In genomic region chr5:24360792-24361454, GRCm38 (mm10) we compare ENCODE assay signal across 8 mouse cellular contexts. TPM values are rescaled to one million over a fixed set of nuclear protein-coding genes. Genes with fewer than 3 reads are reported as not detected.
DNase-seq lines count a peak whose midpoint lies in the region; ATAC-seq and TF ChIP-seq lines count a peak whose summit lies in the region.

No protein-coding gene starts in this region.

- ATAC-seq in frontal cortex, adult (ENCODE audit: low TSS enrichment) = peak; percentile 85
- peak; percentile 70 for ATAC-seq in lung, embryonic 16.5 days (ENCODE audit: low read depth)

- TF ChIP-seq EP300 in MEL (IDR thresholded peaks at IDR 0.05; ENCODE audit: low read depth in 1 of 2, low read length in 2 of 2) = no peak; a peak in 1 of 4 replicates

- TF ChIP-seq CTCF in MEL (IDR thresholded peaks at IDR 0.05 in 2 of 3, conservative IDR thresholded peaks at IDR 0.05 in 1 of 3; ENCODE audit: control insufficient read depth in 1 of 3, insufficient read depth in 1 of 3, low read depth in 2 of 3, low read length in 3 of 3, poor library complexity in 1 of 3, severe bottlenecking in 1 of 3) = peak; percentile 99 to 100 (median 100)

- H3K79me2 ChIP-seq in MEL (ENCODE audit: control insufficient read depth, insufficient read depth, low read length, poor library complexity) = no peaks in the 10 kb centered on the region

- no peak overlapping the region for H3K9ac ChIP-seq in MEL (ENCODE audit: control insufficient read depth, low read depth, low read length, poor library complexity, severe bottlenecking)
- H3K9ac ChIP-seq in lung, embryonic 16.5 days (ENCODE audit: low read length) = no peak overlapping the region

- H3K4me1 ChIP-seq in MEL (ENCODE audit: control insufficient read depth in 1 of 2, insufficient read depth in 2 of 2, low read length in 2 of 2) = peaks cover 2 to 13% of the 10 kb centered on the region in 2 experiments; a peak in 3 of 4 replicates
- H3K4me1 ChIP-seq in hindbrain, embryonic 10.5 days (replicated peaks) = peaks cover 18% of the 10 kb centered on the region
- H3K4me1 ChIP-seq in lung, embryonic 16.5 days (replicated peaks; ENCODE audit: control insufficient read depth, insufficient read depth, low read length) = peaks cover 2% of the 10 kb centered on the region; the same call in 1 of the 2 replicates

- under 1% methylated on average over 7 of the region's 7 CpGs for WGBS in hindbrain, embryonic 10.5 days
- WGBS in lung, embryonic 16.5 days = 0% methylated on average over 7 of the region's 7 CpGs

- H3K9me3 ChIP-seq in MEL (replicated peaks; ENCODE audit: insufficient read depth, low read length) = no peaks in the 10 kb centered on the region
- H3K9me3 ChIP-seq in hindbrain, embryonic 10.5 days = no peaks in the 10 kb centered on the region
- no peaks in the 10 kb centered on the region for H3K9me3 ChIP-seq in lung, embryonic 16.5 days (ENCODE audit: control insufficient read depth, low read length)

- no peak overlapping the region for H3K4me3 ChIP-seq in MEL (ENCODE audit: control insufficient read depth in 1 of 2, insufficient read depth in 1 of 2, low read depth in 2 of 2, low read length in 2 of 2)
- H3K4me3 ChIP-seq in hindbrain, embryonic 10.5 days = no peak overlapping the region
- no peak overlapping the region for H3K4me3 ChIP-seq in lung, embryonic 16.5 days (ENCODE audit: low read length)

- H3K27me3 ChIP-seq in MEL (ENCODE audit: control insufficient read depth in 1 of 2, insufficient read depth in 2 of 2, low read length in 2 of 2) = peaks cover 0 to 2% of the 10 kb centered on the region in 2 experiments; a peak in 1 of 4 replicates
- no peaks in the 10 kb centered on the region for H3K27me3 ChIP-seq in hindbrain, embryonic 10.5 days (ENCODE audit: insufficient read depth, poor library complexity, severe bottlenecking)
- no peaks in the 10 kb centered on the region for H3K27me3 ChIP-seq in lung, embryonic 16.5 days (ENCODE audit: control insufficient read depth, insufficient read depth, low read depth, low read length)

- TF ChIP-seq POLR2A in MEL (IDR thresholded peaks at IDR 0.05; ENCODE audit: control insufficient read depth in 1 of 2, insufficient read depth in 1 of 2, low read depth in 1 of 2, low read length in 2 of 2, poor library complexity in 1 of 2) = no peak

- H3K27ac ChIP-seq in MEL (ENCODE audit: control insufficient read depth, low read depth, low read length) = no peak overlapping the region
- H3K27ac ChIP-seq in hindbrain, embryonic 10.5 days = peak overlapping the region; percentile 40; the same call in 1 of the 2 replicates
- H3K27ac ChIP-seq in lung, embryonic 16.5 days (ENCODE audit: low read length) = 0 out of 2 replicates have a peak overlapping the region, but pooled peaks have one; percentile 21

- DNase-seq in MEL (ENCODE audit: low read depth, low spot score) = peak; percentile 93
- peak; percentile 82 to 89 for DNase-seq in cerebellum, adult 18-20 months
- DNase-seq in hindbrain, embryonic 10.5 days (ENCODE audit: low spot score) = peak; percentile 87
- DNase-seq in layer of hippocampus, adult 9-10 months (ENCODE audit: low spot score) = peak; percentile 81
- peak; percentile 71 for DNase-seq in retina, adult 2 months (ENCODE audit: low read depth, low spot score)
- DNase-seq in thymus, postnatal 25 days = peak; percentile 91

- TF ChIP-seq RAD21 in MEL (IDR thresholded peaks at IDR 0.05; ENCODE audit: low read depth, low read length) = peak; percentile 99

- H3K36me3 ChIP-seq in MEL (ENCODE audit: control insufficient read depth in 1 of 2, insufficient read depth in 2 of 2, low read length in 2 of 2) = peaks cover 0 to 4% of the 10 kb centered on the region in 2 experiments; a peak in 2 of 4 replicates
- no peaks in the 10 kb centered on the region for H3K36me3 ChIP-seq in hindbrain, embryonic 10.5 days
- no peaks in the 10 kb centered on the region for H3K36me3 ChIP-seq in lung, embryonic 16.5 days (ENCODE audit: control insufficient read depth, insufficient read depth, low read length)

- no peak overlapping the region for H3K4me2 ChIP-seq in lung, embryonic 16.5 days (ENCODE audit: low read depth, low read length)

TF ChIP-seq in MEL, 35 proteins besides CTCF, POLR2A, EP300 and RAD21 (continues in another document):
- TF ChIP-seq POLR2AphosphoS2 (IDR thresholded peaks at IDR 0.05; ENCODE audit: low read length) (no peak), SMC3 (IDR thresholded peaks at IDR 0.05; ENCODE audit: low read depth, low read length) (peak; percentile 100), JUND (IDR thresholded peaks at IDR 0.05; ENCODE audit: low read depth, low read length) (peak; percentile 69; the same call in 1 of the 2 replicates), KAT2A (conservative IDR thresholded peaks at IDR 0.05; ENCODE audit: low read depth, low read length) (no peak), MAZ (IDR thresholded peaks at IDR 0.05; ENCODE audit: low read depth, low read length) (peak; percentile 58; the same call in 1 of the 2 replicates), TAL1 (IDR thresholded peaks at IDR 0.05; ENCODE audit: low read length) (no peak), ZNF384 (IDR thresholded peaks at IDR 0.05; ENCODE audit: low read depth, low read length) (peak; percentile 56; the same call in 1 of the 2 replicates), E2F4 (IDR thresholded peaks at IDR 0.05; ENCODE audit: borderline replicate concordance, low read depth, low read length) (no peak), MYC (IDR thresholded peaks at IDR 0.05; ENCODE audit: low read depth, low read length) (0 out of 2 replicates have a peak, but pooled peaks have one; percentile 37), BHLHE40 (IDR thresholded peaks at IDR 0.05; ENCODE audit: borderline replicate concordance, low read depth, low read length) (peak; percentile 42; the same call in 1 of the 2 replicates), NRF1 (IDR thresholded peaks at IDR 0.05; ENCODE audit: insufficient read depth, low read depth, low read length, poor library complexity, severe bottlenecking) (no peak), MAX (IDR thresholded peaks at IDR 0.05; ENCODE audit: low read length) (no peak), USF2 (IDR thresholded peaks at IDR 0.05; ENCODE audit: borderline replicate concordance in 1 of 2, insufficient read depth in 1 of 2, low read depth in 1 of 2, low read length in 2 of 2) (no peak), ZKSCAN1 (IDR thresholded peaks at IDR 0.05; ENCODE audit: low read depth, low read length) (no peak), RCOR1 (IDR thresholded peaks at IDR 0.05; ENCODE audit: low read depth, low read length) (no peak), ZC3H11A (IDR thresholded peaks at IDR 0.05; ENCODE audit: low read depth, low read length) (peak; percentile 99), SIN3A (IDR thresholded peaks at IDR 0.05; ENCODE audit: low read length) (peak; percentile 89), GATA1 (IDR thresholded peaks at IDR 0.05; ENCODE audit: low read depth, low read length) (no peak), POLR2AphosphoS5 (IDR thresholded peaks at IDR 0.05; ENCODE audit: borderline replicate concordance, low read depth, low read length) (no peak), CHD1 (IDR thresholded peaks at IDR 0.05; ENCODE audit: low read depth, low read length) (no peak), GABPA (IDR thresholded peaks at IDR 0.05; ENCODE audit: low read depth, low read length) (no peak), CHD2 (IDR thresholded peaks at IDR 0.05; ENCODE audit: low read length) (no peak), MXI1 (IDR thresholded peaks at IDR 0.05; ENCODE audit: low read depth, low read length) (peak; percentile 56; the same call in 1 of the 2 replicates), MAFK (IDR thresholded peaks at IDR 0.05; ENCODE audit: borderline replicate concordance, low read depth, low read length) (no peak), TCF12 (IDR thresholded peaks at IDR 0.05; ENCODE audit: low read depth, low read length) (no peak)

RNA-seq across cellular contexts. Expression of gene Nos3, which starts 3.7 kb away (rescaled TPM):
- total RNA-seq in MEL (2012; rRNA removed) = 2.0 and 3.9 TPM in 2 replicates
- 1 to 10 TPM in 1 of 2 experiments, not detected in 1; 6.2 TPM for polyA plus RNA-seq in MEL (2012; ENCODE audit: insufficient read depth in 1 of 2, insufficient read length in 2 of 2, low read depth in 1 of 2, low replicate concordance in 2 of 2, missing spikeins in 1 of 2)
- polyA plus RNA-seq in hindbrain, embryonic 10.5 days (2016; fragmentation: Nextera tagmentation; extraction: Ambion mirVana) = 8.3 and 9.7 TPM in 2 replicates
- polyA plus RNA-seq in lung, embryonic 16.5 days (2015; fragmentation: Nextera tagmentation; extraction: Ambion mirVana) = 18.9 and 19.8 TPM in 2 replicates

RNA-seq across cellular contexts. Expression of gene Kcnh2, which starts 9.5 kb away (rescaled TPM):
- 1.8 and 2.0 TPM in 2 replicates for total RNA-seq in MEL (2012; rRNA removed)
- polyA plus RNA-seq in MEL (2012; ENCODE audit: insufficient read depth in 1 of 2, insufficient read length in 2 of 2, low read depth in 1 of 2, low replicate concordance in 2 of 2, missing spikeins in 1 of 2) = 1 to 10 TPM in 1 of 2 experiments, not detected in 1; 6.8 TPM
- polyA plus RNA-seq in hindbrain, embryonic 10.5 days (2016; fragmentation: Nextera tagmentation; extraction: Ambion mirVana) = 32.4 and 33.9 TPM in 2 replicates
- 5.6 and 6.5 TPM in 2 replicates for polyA plus RNA-seq in lung, embryonic 16.5 days (2015; fragmentation: Nextera tagmentation; extraction: Ambion mirVana)

RNA-seq across cellular contexts. Expression of gene Atg9b, which starts 31.0 kb away (rescaled TPM):
- total RNA-seq in MEL (2012; rRNA removed) = 30.2 and 41.2 TPM in 2 replicates
- polyA plus RNA-seq in MEL (2012; ENCODE audit: insufficient read depth in 1 of 2, insufficient read length in 2 of 2, low read depth in 1 of 2, low replicate concordance in 2 of 2, missing spikeins in 1 of 2) = 10 to 100 TPM in 1 of 2 experiments, not detected in 1; 41.5 TPM
- 0.21 and 0.75 TPM in 2 replicates for polyA plus RNA-seq in hindbrain, embryonic 10.5 days (2016; fragmentation: Nextera tagmentation; extraction: Ambion mirVana)
- polyA plus RNA-seq in lung, embryonic 16.5 days (2015; fragmentation: Nextera tagmentation; extraction: Ambion mirVana) = 0.46 and 0.49 TPM in 2 replicates

RNA-seq across cellular contexts. Expression of gene Abcb8, which starts 32.5 kb away (rescaled TPM):
- total RNA-seq in MEL (2012; rRNA removed) = 72.4 and 76.9 TPM in 2 replicates
- polyA plus RNA-seq in MEL (2012; ENCODE audit: insufficient read depth in 1 of 2, insufficient read length in 2 of 2, low read depth in 1 of 2, low replicate concordance in 2 of 2, missing spikeins in 1 of 2) = 100 to 1,000 TPM in 1 of 2 experiments, not detected in 1; 124 TPM
- polyA plus RNA-seq in hindbrain, embryonic 10.5 days (2016; fragmentation: Nextera tagmentation; extraction: Ambion mirVana) = 54.5 and 55.3 TPM in 2 replicates
- polyA plus RNA-seq in lung, embryonic 16.5 days (2015; fragmentation: Nextera tagmentation; extraction: Ambion mirVana) = 48.0 and 51.4 TPM in 2 replicates

RNA-seq across cellular contexts. Expression of gene Asic3, which starts 52.3 kb away (rescaled TPM):
- total RNA-seq in MEL (2012; rRNA removed) = 0.04 TPM in 1 of 2 replicates, not detected in the other
- polyA plus RNA-seq in MEL (2012; ENCODE audit: insufficient read depth in 1 of 2, insufficient read length in 2 of 2, low read depth in 1 of 2, low replicate concordance in 2 of 2, missing spikeins in 1 of 2) = under 1 TPM in 1 of 2 experiments, not detected in 1; 0.35 TPM
- polyA plus RNA-seq in hindbrain, embryonic 10.5 days (2016; fragmentation: Nextera tagmentation; extraction: Ambion mirVana) = 0.20 and 0.54 TPM in 2 replicates
- 0.19 TPM in 1 of 2 replicates, not detected in the other for polyA plus RNA-seq in lung, embryonic 16.5 days (2015; fragmentation: Nextera tagmentation; extraction: Ambion mirVana)
